Mouse (Mus musculus) heart, adult 11 months (tissue): Measurements from ENCODE around the gene Slc35a5.

Source experiments
- DNase-seq: peaks from one replicate; pipeline ENCODE4 v3.0.0; 2022

Slc35a5 gene

GRCm38 (mm10) chr16:45158522-45159388 lies at the start of gene Slc35a5, which contains the start of gene Atg3:
Slc35a5 (minus strand) TSS chr16:45158706.
Atg3 (plus strand) TSS chr16:45158785.
- DNase-seq = peak; percentile 100

GRCm38 (mm10) chr16:45204859-45205670 lies 46.6 kb upstream of the Slc35a5 start:
- peak; percentile 64 for DNase-seq

GRCm38 (mm10) chr16:45204438-45204837 lies 45.9 kb upstream of the Slc35a5 start:
- no peak for DNase-seq

- DNase-seq = no peak
These were observed 42.9 kb upstream of the Slc35a5 start for GRCm38 (mm10) chr16:45201395-45201794.

GRCm38 (mm10) chr16:45196816-45197215 lies 38.3 kb upstream of the Slc35a5 start:
- peak; percentile 89 for DNase-seq

- peak; percentile 89 for DNase-seq
These were observed 34.1 kb upstream of the Slc35a5 start for GRCm38 (mm10) chr16:45192613-45193012.

- no peak for DNase-seq
These were observed 23.3 kb upstream of the Slc35a5 start for GRCm38 (mm10) chr16:45181824-45182223.

- no peak for DNase-seq
These were observed 20.0 kb upstream of the Slc35a5 start for GRCm38 (mm10) chr16:45178552-45178951.

GRCm38 (mm10) chr16:45159389-45159716 lies 847 bp upstream of the Slc35a5 start:
- DNase-seq = no peak

- peak; percentile 98 for DNase-seq
These were observed 377 bp downstream of the Slc35a5 start for GRCm38 (mm10) chr16:45158136-45158521.

GRCm38 (mm10) chr16:45154741-45155250 lies 3.7 kb downstream of the Slc35a5 start:
- DNase-seq = no peak

- DNase-seq = peak; percentile 71
These were observed 9.9 kb downstream of the Slc35a5 start for GRCm38 (mm10) chr16:45148488-45149082.

- DNase-seq = peak; percentile 59
These were observed 13.4 kb downstream of the Slc35a5 start for GRCm38 (mm10) chr16:45145119-45145518.

- peak; percentile 79 for DNase-seq
These were observed 15.9 kb downstream of the Slc35a5 start for GRCm38 (mm10) chr16:45142565-45142964.

GRCm38 (mm10) chr16:45141711-45142110 lies 16.8 kb downstream of the Slc35a5 start:
- peak; percentile 78 for DNase-seq

- peak; percentile 61 for DNase-seq
These were observed 30.4 kb downstream of the Slc35a5 start for GRCm38 (mm10) chr16:45127936-45128710.

GRCm38 (mm10) chr16:45124230-45125203 lies 34.0 kb downstream of the Slc35a5 start:
- DNase-seq = peak; percentile 90

GRCm38 (mm10) chr16:45122571-45122970 lies 35.9 kb downstream of the Slc35a5 start:
- DNase-seq = peak; percentile 88

- peak; percentile 98 for DNase-seq
These were observed 37.6 kb downstream of the Slc35a5 start for GRCm38 (mm10) chr16:45120844-45121425.

GRCm38 (mm10) chr16:45118760-45119159 lies 39.7 kb downstream of the Slc35a5 start:
- peak; percentile 36 for DNase-seq

GRCm38 (mm10) chr16:45117200-45117599 lies 41.3 kb downstream of the Slc35a5 start:
- DNase-seq = peak; percentile 75
